Mouse (Mus musculus) hindbrain, embryonic 14.5 days (tissue): ENCODE data around the gene Tnfsfm13. TPM values are rescaled to one million over a fixed set of nuclear protein-coding genes. Genes with fewer than 3 reads are reported as not detected.
A peak's percentile ranks its signal among the peaks of the same experiment; 100 is the strongest.

ENCODE experiments used
- ATAC-seq: fragments of 200-750 bp; cut with Nextera tagmentation; 2 replicates; pipeline ENCODE4 v1.8.0; 2017; ENCODE audit warnings: moderate number of reproducible peaks, mild to moderate bottlenecking, moderate TSS enrichment, moderate library complexity; ENCODE audit not compliant: low FRiP score
- DNase-seq: peaks from one replicate; pipeline ENCODE4 v3.0.0-alpha.2; 2015; ENCODE audit warnings: low spot score
- H3K27ac ChIP-seq: fragments of 300-500 bp; sonication (generic); 2 replicates; pipeline ENCODE4 v1.5.1; 2014; ENCODE audit warnings: mild to moderate bottlenecking, moderate library complexity
- H3K27me3 ChIP-seq: fragments of 300-500 bp; sonication (generic); 2 replicates; pipeline ENCODE4 v1.6.1; 2014; ENCODE audit warnings: mild to moderate bottlenecking, low read length, mixed read lengths; ENCODE audit not compliant: control insufficient read depth, insufficient read depth
- H3K36me3 ChIP-seq: fragments of 300-500 bp; sonication (generic); replicated peaks from 2 replicates; pipeline ENCODE4 v1.6.1; 2014; ENCODE audit not compliant: control insufficient read depth, insufficient read depth
- H3K4me1 ChIP-seq: fragments of 300-500 bp; sonication (generic); replicated peaks from 2 replicates; pipeline ENCODE4 v1.6.1; 2014; ENCODE audit warnings: antibody characterized with exemption, low read length, mixed read lengths; ENCODE audit not compliant: control insufficient read depth, insufficient read depth
- H3K4me2 ChIP-seq: fragments of 300-500 bp; sonication (generic); replicated peaks from 2 replicates; pipeline ENCODE4 v1.6.1; 2014; ENCODE audit warnings: mild to moderate bottlenecking, moderate library complexity
- H3K4me3 ChIP-seq: fragments of 300-500 bp; sonication (generic); replicated peaks from 2 replicates; pipeline ENCODE4 v1.5.1; 2014; ENCODE audit warnings: mild to moderate bottlenecking, low read length
- H3K9ac ChIP-seq: fragments of 300-500 bp; sonication (generic); 2 replicates; pipeline ENCODE4 v1.6.1; 2014
- H3K9me3 ChIP-seq: fragments of 300-500 bp; sonication (generic); 2 replicates; pipeline ENCODE4 v1.6.1; 2016; ENCODE audit warnings: low read length; ENCODE audit not compliant: control insufficient read depth
- WGBS: fragments of 180-500 bp; shearing (Covaris S2); extraction: QIAGEN DNeasy Blood & Tissue Kit; methylation state at CpG from one replicate; pipeline ENCODE4 v1.1.7; 2014; 5-methylcytosine and 5-hydroxymethylcytosine counted together
- polyA plus RNA-seq: library from polyadenylated mRNA; unstranded; fragments of >200 nt; fragmentation: Nextera tagmentation; extraction: Ambion mirVana; gene quantifications from 2 replicates; pipeline ENCODE4 v1.2.1, GENCODE M21; 2014

Tnfsfm13 gene
- polyA plus RNA-seq, 1 experiment from 2014 or later = 2.6 TPM

DNA sequence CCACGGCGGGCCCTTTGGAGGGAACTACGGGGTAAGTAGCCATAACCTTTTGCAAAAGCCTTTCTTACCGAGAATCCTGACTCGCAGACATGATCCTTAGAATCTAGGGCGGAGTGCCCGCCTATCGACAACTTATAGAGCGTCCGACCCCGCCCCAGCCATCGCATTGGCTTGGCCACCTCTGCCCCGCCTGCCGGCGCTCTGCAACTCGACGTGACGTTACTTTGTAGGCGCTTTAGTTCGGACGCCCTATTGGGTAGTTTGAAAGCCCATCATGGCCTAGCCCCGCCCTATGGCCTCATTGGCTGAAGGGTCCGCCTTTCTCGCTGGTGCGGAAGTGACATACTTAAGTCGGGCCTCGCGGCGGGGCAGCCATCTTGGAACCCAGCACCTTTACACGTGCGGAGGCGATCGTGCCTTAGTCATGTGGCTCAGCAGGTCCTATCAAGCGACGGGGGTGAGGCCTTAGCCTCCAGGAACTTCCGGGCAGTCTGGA, 23.6 kb downstream of the Tnfsfm13 start, which contains the start of gene Eif4a1:
TSS of gene Eif4a1 (minus strand) at position 213 of the 496 bp plus-strand sequence.
- no peaks in the 10 kb centered on the region for H3K27me3 ChIP-seq
- peak; percentile 97 for ATAC-seq

GRCm38 (mm10) chr11:69671726-69672124, 24.2 kb downstream of the Tnfsfm13 start:
- Histone ChIP-seq H3K9ac (peak overlapping the region; percentile 90), H3K9me3 (no peaks in the 10 kb centered on the region), H3K4me3 (peak overlapping the region; percentile 85), H3K36me3 (peaks cover 79% of the 10 kb centered on the region), H3K27ac (peak overlapping the region; percentile 92), H3K4me1 (peaks cover 16% of the 10 kb centered on the region), H3K4me2 (peak overlapping the region; percentile 99), H3K27me3 (no peaks in the 10 kb centered on the region)
- ATAC-seq (peak; percentile 3), DNase-seq (no peak)
- WGBS = 1% methylated on average over 43 of the region's 43 CpGs

More for the DNA sequence above, 23.6 kb downstream of the Tnfsfm13 start, which contains the start of gene Eif4a1:
- Histone ChIP-seq H3K27ac (peak within 1 kb of the TSS; percentile 92), H3K36me3 (peaks cover 81% of the 10 kb centered on the region), H3K9me3 (no peaks in the 10 kb centered on the region), H3K9ac (peak within 1 kb of the TSS; percentile 90), H3K4me1 (peaks cover 16% of the 10 kb centered on the region), H3K4me3 (peak within 1 kb of the TSS; percentile 85), H3K4me2 (peak within 1 kb of the TSS; percentile 99)
- peak; percentile 100 for DNase-seq
- WGBS = under 1% methylated on average over 36 of the region's 36 CpGs

GRCm38 (mm10) chr11:69670786-69671725, 24.8 kb downstream of the Tnfsfm13 start:
- DNase-seq = peak; percentile 94
- Histone ChIP-seq H3K27me3 (no peaks in the 10 kb centered on the region), H3K9me3 (no peaks in the 10 kb centered on the region), H3K4me3 (peak overlapping the region; percentile 85), H3K36me3 (peaks cover 79% of the 10 kb centered on the region), H3K4me1 (peaks cover 16% of the 10 kb centered on the region), H3K9ac (peak overlapping the region; percentile 90), H3K4me2 (peak overlapping the region; percentile 99), H3K27ac (peak overlapping the region; percentile 92)
- 1% methylated on average over 61 of the region's 61 CpGs for WGBS
- ATAC-seq = peak; percentile 80

GRCm38 (mm10) chr11:69666665-69667005, 29.3 kb downstream of the Tnfsfm13 start:
- peaks cover 73% of the 10 kb centered on the region for H3K36me3 ChIP-seq
- no peak overlapping the region for H3K9ac ChIP-seq
- DNase-seq = no peak
- no peaks in the 10 kb centered on the region for H3K27me3 ChIP-seq
- H3K4me1 ChIP-seq = peaks cover 19% of the 10 kb centered on the region
- WGBS = 91% methylated on average over 3 of the region's 3 CpGs
- no peak overlapping the region for H3K27ac ChIP-seq
- H3K4me3 ChIP-seq = no peak overlapping the region
- H3K4me2 ChIP-seq = no peak overlapping the region
- ATAC-seq = no peak
- H3K9me3 ChIP-seq = no peaks in the 10 kb centered on the region

GRCm38 (mm10) chr11:69665961-69666664, 29.8 kb downstream of the Tnfsfm13 start, which contains the start of gene Cd68:
Gene Cd68 (minus strand): TSS chr11:69666153.
- ATAC-seq (no peak), DNase-seq (no peak)
- Histone ChIP-seq H3K9me3 (no peaks in the 10 kb centered on the region), H3K27me3 (no peaks in the 10 kb centered on the region), H3K27ac (no peak within 1 kb of the TSS), H3K9ac (no peak within 1 kb of the TSS), H3K4me3 (no peak within 1 kb of the TSS), H3K36me3 (peaks cover 73% of the 10 kb centered on the region), H3K4me1 (peaks cover 24% of the 10 kb centered on the region), H3K4me2 (no peak within 1 kb of the TSS)
- WGBS = 44% methylated on average over 7 of the region's 7 CpGs

DNA sequence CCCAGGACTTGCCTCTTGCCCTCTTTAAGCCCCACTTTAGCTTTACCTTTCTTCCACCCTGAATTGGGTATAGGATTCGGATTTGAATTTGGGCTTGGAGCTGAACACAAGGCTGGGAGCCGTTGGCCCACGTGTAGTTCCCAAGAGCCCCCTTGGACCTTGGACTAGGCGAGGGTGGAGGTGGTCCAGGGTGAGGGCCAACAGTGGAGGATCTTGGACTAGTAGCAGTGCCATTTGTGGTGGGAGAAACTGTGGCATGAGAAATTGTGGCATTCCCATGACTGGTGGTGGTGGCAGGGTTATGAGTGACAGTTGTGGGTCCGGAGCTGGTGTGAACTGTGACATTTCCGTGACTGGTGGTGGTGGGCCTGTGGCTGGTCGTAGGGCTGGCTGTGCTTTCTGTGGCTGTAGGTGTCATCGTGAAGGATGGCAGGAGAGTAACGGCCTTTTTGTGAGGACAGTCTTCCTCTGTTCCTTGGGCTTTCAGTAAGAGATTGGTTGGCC, 30.4 kb downstream of the Tnfsfm13 start:
- no peak overlapping the region for H3K4me2 ChIP-seq
- H3K36me3 ChIP-seq = peaks cover 69% of the 10 kb centered on the region
- no peak overlapping the region for H3K4me3 ChIP-seq
- H3K9me3 ChIP-seq = no peaks in the 10 kb centered on the region
- H3K27me3 ChIP-seq = no peaks in the 10 kb centered on the region
- DNase-seq (no peak), ATAC-seq (no peak)
- no peak overlapping the region for H3K9ac ChIP-seq
- H3K27ac ChIP-seq = no peak overlapping the region
- peaks cover 24% of the 10 kb centered on the region for H3K4me1 ChIP-seq
- WGBS = 77% methylated on average over 9 of the region's 9 CpGs

GRCm38 (mm10) chr11:69664841-69665240, 31.1 kb downstream of the Tnfsfm13 start:
- Histone ChIP-seq H3K27ac (no peak overlapping the region), H3K27me3 (no peaks in the 10 kb centered on the region), H3K9me3 (no peaks in the 10 kb centered on the region), H3K9ac (no peak overlapping the region), H3K4me2 (no peak overlapping the region), H3K4me3 (no peak overlapping the region), H3K36me3 (peaks cover 67% of the 10 kb centered on the region), H3K4me1 (peaks cover 17% of the 10 kb centered on the region)
- DNase-seq (no peak), ATAC-seq (no peak)
- 98% methylated on average over 7 of the region's 7 CpGs for WGBS

DNA sequence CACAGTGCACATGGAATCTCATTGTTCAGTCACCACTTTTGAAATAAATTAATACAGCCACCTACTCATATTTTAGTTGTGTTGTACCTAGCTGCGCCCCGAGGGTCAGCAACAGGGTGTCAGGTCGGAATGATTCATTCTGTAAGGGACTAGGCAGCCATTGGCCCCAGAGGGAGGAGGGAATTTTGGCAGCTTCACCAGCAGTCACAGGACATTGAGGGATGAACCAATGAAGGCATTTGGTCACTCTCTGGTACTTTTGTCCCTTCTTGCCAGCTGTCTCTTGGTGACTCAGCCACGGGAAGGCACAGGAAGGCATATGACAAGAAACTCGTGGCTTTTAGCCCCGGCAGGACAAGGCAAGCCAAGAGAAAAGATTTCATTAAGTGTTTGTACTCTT, 32.1 kb downstream of the Tnfsfm13 start:
- H3K9me3 ChIP-seq = no peaks in the 10 kb centered on the region
- H3K4me3 ChIP-seq = no peak overlapping the region
- WGBS = 91% methylated on average over 6 of the region's 6 CpGs
- no peaks in the 10 kb centered on the region for H3K27me3 ChIP-seq
- no peak for DNase-seq
- ATAC-seq = no peak
- H3K4me2 ChIP-seq = no peak overlapping the region
- H3K4me1 ChIP-seq = peaks cover 14% of the 10 kb centered on the region
- no peak overlapping the region for H3K9ac ChIP-seq
- peaks cover 65% of the 10 kb centered on the region for H3K36me3 ChIP-seq
- H3K27ac ChIP-seq = peak overlapping the region; percentile 93
